Mouse (Mus musculus) megakaryocyte progenitor cell, adult 5-6 weeks (primary cell): ENCODE results near the gene Slc4a11. TPM values are rescaled to one million over a fixed set of nuclear protein-coding genes. Genes with fewer than 3 reads are reported as not detected.
"Not testable (repeated sequence)": the region's sequence is repeated elsewhere in the genome, so short reads cannot be mapped to it uniquely, and the experiment has no call there.

Source experiments
- ATAC-seq: replicated peaks from 2 replicates; pipeline ENCODE4 v1.8.0; 2016; ENCODE audit warnings: mild to moderate bottlenecking, moderate TSS enrichment, inconsistent platforms; ENCODE audit not compliant: poor library complexity
- total RNA-seq, 2 experiments: library from RNA; stranded (forward) in 1 of 2; stranded (reverse) in 1 of 2; fragments of 157-497, 149-512 nt in 1 of 2; fragments of 200-1000 nt in 1 of 2; gene quantifications; 2 replicates each; pipeline versions ENCODE4 v1.2.3 to v1.2.4; 2015 to 2017

Slc4a11 gene
- total RNA-seq, 2 experiments from 2014 or later: not detected

- ATAC-seq: no peak
These were observed 15.8 kb downstream of the Slc4a11 start for GRCm38 (mm10) chr2:130681531-130681930.

- ATAC-seq: no peak
These were observed 17.4 kb downstream of the Slc4a11 start for GRCm38 (mm10) chr2:130679899-130680298.

- no peak for ATAC-seq
These were observed 18.2 kb downstream of the Slc4a11 start for GRCm38 (mm10) chr2:130679154-130679553.

GRCm38 (mm10) chr2:130677211-130677610 is 20.1 kb downstream of the Slc4a11 start:
- ATAC-seq: no peak

- ATAC-seq: peak; percentile 72
These were observed 29.8 kb downstream of the Slc4a11 start, which contains the start of gene Itpa for GRCm38 (mm10) chr2:130667559-130667958. Itpa (plus strand) TSS chr2:130667610.

- ATAC-seq: peak; percentile 76
These were observed 33.1 kb downstream of the Slc4a11 start, which contains the start of gene Ddrgk1 for GRCm38 (mm10) chr2:130664102-130664701. Ddrgk1 (minus strand) TSS chr2:130664659.

- no peak for ATAC-seq
These were observed 34.0 kb downstream of the Slc4a11 start for GRCm38 (mm10) chr2:130663342-130663741.

GRCm38 (mm10) chr2:130658530-130658929 is 38.8 kb downstream of the Slc4a11 start:
- ATAC-seq: no peak

- ATAC-seq: no peak
These were observed 39.8 kb downstream of the Slc4a11 start for GRCm38 (mm10) chr2:130657541-130657940.

- no peak for ATAC-seq
These were observed 40.8 kb downstream of the Slc4a11 start for GRCm38 (mm10) chr2:130656536-130656935.

- ATAC-seq: peak; percentile 64
These were observed 41.5 kb downstream of the Slc4a11 start for GRCm38 (mm10) chr2:130655660-130656339.

- ATAC-seq: peak; percentile 75
These were observed 43.6 kb downstream of the Slc4a11 start for GRCm38 (mm10) chr2:130653760-130654159.

- no peak for ATAC-seq
These were observed 44.0 kb downstream of the Slc4a11 start for GRCm38 (mm10) chr2:130653303-130653702.

- ATAC-seq: not testable (repeated sequence)
These were observed 48.3 kb downstream of the Slc4a11 start for GRCm38 (mm10) chr2:130649028-130649427.

- no peak for ATAC-seq
These were observed 52.1 kb downstream of the Slc4a11 start for GRCm38 (mm10) chr2:130645198-130645597.

GRCm38 (mm10) chr2:130642684-130643369 is 54.5 kb downstream of the Slc4a11 start, which contains the start of gene Lzts3:
Lzts3 (minus strand) TSS chr2:130642803.
- ATAC-seq: peak; percentile 93

- ATAC-seq: no peak; the same call in 1 of the 2 replicates
These were observed 55.1 kb downstream of the Slc4a11 start for GRCm38 (mm10) chr2:130642197-130642660.

GRCm38 (mm10) chr2:130641351-130642025 is 55.8 kb downstream of the Slc4a11 start:
- ATAC-seq: no peak

GRCm38 (mm10) chr2:130639276-130639675 is 58.0 kb downstream of the Slc4a11 start:
- ATAC-seq: no peak

- no peak for ATAC-seq
These were observed 59.2 kb downstream of the Slc4a11 start for GRCm38 (mm10) chr2:130638101-130638611.

- ATAC-seq: peak; percentile 79
These were observed 61.5 kb downstream of the Slc4a11 start for GRCm38 (mm10) chr2:130635847-130636246.
